Mouse (Mus musculus) lung, postnatal 0 days (tissue): ENCODE measurements around the gene Olfml2b.

Source experiments
- CTCF ChIP-seq: IDR thresholded peaks from 2 replicates; pipeline ENCODE4 v1.5.1; 2016; ENCODE audit warnings: antibody characterized with exemption, mild to moderate bottlenecking
- EP300 ChIP-seq: IDR thresholded peaks from 2 replicates; pipeline ENCODE4 v1.6.1; 2016; ENCODE audit warnings: antibody characterized with exemption, mild to moderate bottlenecking, control low read depth

DNA sequence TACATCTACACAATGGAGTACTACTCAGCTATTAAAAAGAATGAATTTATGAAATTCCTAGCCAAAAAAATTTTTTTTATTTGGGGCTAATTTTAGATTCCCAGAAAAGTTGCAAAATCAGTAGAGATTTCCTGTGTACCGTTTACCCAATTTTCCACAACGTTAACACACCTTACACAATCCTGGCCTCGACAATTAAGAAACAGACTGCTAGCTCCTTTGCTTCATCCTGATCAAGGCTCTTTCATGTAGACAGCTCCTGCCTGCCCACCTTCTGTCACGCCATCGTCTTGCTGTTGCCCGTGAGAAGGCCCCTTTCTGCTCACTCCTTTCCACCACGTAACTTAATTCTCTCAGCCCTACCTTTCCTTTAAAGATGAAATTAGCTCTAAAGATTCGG, 45.4 kb downstream of the Olfml2b start:
- TF ChIP-seq CTCF (no peak), EP300 (no peak)
